Mouse (Mus musculus) small intestine, adult 2 months (tissue): ENCODE data around the gene Dnajc11.

Source experiments
- CTCF ChIP-seq: fragments of 200-500 bp; IDR thresholded peaks from 2 replicates; pipeline ENCODE4 v1.5.1; 2012; ENCODE audit warnings: low read depth, mild to moderate bottlenecking, control low read depth, inconsistent platforms, low read length, moderate library complexity, mixed read lengths; ENCODE audit not compliant: insufficient replicate concordance, insufficient read length; ENCODE audit errors: extremely low read depth
- POLR2A ChIP-seq: fragments of 200-500 bp; IDR thresholded peaks from 2 replicates; pipeline ENCODE4 v1.6.1; 2012; ENCODE audit warnings: low read depth, mild to moderate bottlenecking, control low read depth, inconsistent platforms, low read length, moderate library complexity

DNA sequence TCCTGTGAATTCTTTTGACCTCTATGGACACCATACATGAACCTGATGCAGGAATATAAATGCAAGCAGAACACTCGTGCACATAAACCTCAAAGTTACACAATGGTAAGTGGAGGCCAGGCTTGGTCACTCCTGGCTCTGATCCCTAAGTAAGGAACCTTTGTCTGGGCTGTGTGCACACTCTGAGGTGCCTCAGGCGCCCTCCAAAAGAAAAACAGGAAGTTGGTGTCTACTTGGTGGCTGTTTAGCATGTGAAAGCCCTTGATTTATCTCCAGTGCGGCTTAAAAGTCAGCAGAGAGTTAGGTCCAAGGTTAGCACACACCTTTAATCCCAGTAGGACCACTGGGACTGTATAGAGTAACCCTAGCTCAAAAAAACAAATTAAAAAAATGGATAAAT is 66.0 kb downstream of the Dnajc11 start:
- TF ChIP-seq POLR2A (no peak), CTCF (no peak)
